Mouse (Mus musculus) ZHBTc4 (cell line): ENCODE data around the gene Cir1.
A peak's percentile ranks its signal among the peaks of the same experiment; 100 is the strongest.

ENCODE experiments used
- DNase-seq: peaks from one replicate; pipeline ENCODE4 v3.0.0-alpha.2; 2011; ENCODE audit warnings: low read depth, low spot score

The Cir1 gene

GRCm38 (mm10) chr2:73272351-73273248 lies 39.9 kb downstream of the Cir1 start:
- DNase-seq: peak; percentile 58

- DNase-seq: peak; percentile 93
Measured at GRCm38 (mm10) chr2:73271459-73272161, 40.9 kb downstream of the Cir1 start, which contains the start of gene Sp9. TSS of gene Sp9 (plus strand) at chr2:73271925.

GRCm38 (mm10) chr2:73270593-73271458 lies 41.7 kb downstream of the Cir1 start:
- peak; percentile 57 for DNase-seq

- DNase-seq: peak; percentile 24
Measured at GRCm38 (mm10) chr2:73270071-73270592, 42.4 kb downstream of the Cir1 start.

GRCm38 (mm10) chr2:73269666-73270065 lies 42.8 kb downstream of the Cir1 start:
- peak; percentile 33 for DNase-seq

GRCm38 (mm10) chr2:73268836-73269395 lies 43.6 kb downstream of the Cir1 start:
- no peak for DNase-seq

- no peak for DNase-seq
Measured at GRCm38 (mm10) chr2:73268281-73268680, 44.2 kb downstream of the Cir1 start.

GRCm38 (mm10) chr2:73267818-73268217 lies 44.7 kb downstream of the Cir1 start:
- no peak for DNase-seq

- DNase-seq: no peak
Measured at GRCm38 (mm10) chr2:73267231-73267630, 45.3 kb downstream of the Cir1 start.

GRCm38 (mm10) chr2:73266623-73267022 lies 45.9 kb downstream of the Cir1 start:
- no peak for DNase-seq

GRCm38 (mm10) chr2:73266011-73266410 lies 46.5 kb downstream of the Cir1 start:
- DNase-seq: no peak

GRCm38 (mm10) chr2:73264611-73265195 lies 47.8 kb downstream of the Cir1 start:
- DNase-seq: peak; percentile 54

GRCm38 (mm10) chr2:73263794-73264610 lies 48.5 kb downstream of the Cir1 start:
- DNase-seq: peak; percentile 74

- DNase-seq: peak; percentile 69
Measured at GRCm38 (mm10) chr2:73263172-73263765, 49.2 kb downstream of the Cir1 start.

GRCm38 (mm10) chr2:73248701-73249100 lies 63.8 kb downstream of the Cir1 start:
- DNase-seq: peak; percentile 60

- DNase-seq: no peak
Measured at GRCm38 (mm10) chr2:73241299-73241698, 71.2 kb downstream of the Cir1 start.
